Mouse (Mus musculus) midbrain, embryonic 14.5 days (tissue): ENCODE data around the gene 3830406C13Rik. TPM values are rescaled to one million over a fixed set of nuclear protein-coding genes. Genes with fewer than 3 reads are reported as not detected.

Experiments
- ATAC-seq: fragments of 200-750 bp; cut with Nextera tagmentation; 2 replicates; pipeline ENCODE4 v1.8.0; 2017; ENCODE audit warnings: moderate number of reproducible peaks, moderate library complexity; ENCODE audit not compliant: low FRiP score, low TSS enrichment
- DNase-seq: peaks from one replicate; pipeline ENCODE4 v3.0.0-alpha.2; 2015
- H3K27ac ChIP-seq: fragments of 300-500 bp; sonication (generic); replicated peaks from 2 replicates; pipeline ENCODE4 v1.5.1; 2014; ENCODE audit warnings: mild to moderate bottlenecking, low read depth, low read length, moderate library complexity
- H3K27me3 ChIP-seq: fragments of 300-500 bp; sonication (generic); 2 replicates; pipeline ENCODE4 v1.6.1; 2014; ENCODE audit warnings: low read length, control low read depth, mixed read lengths; ENCODE audit not compliant: control insufficient read depth, insufficient read depth
- H3K36me3 ChIP-seq: fragments of 300-500 bp; sonication (generic); 2 replicates; pipeline ENCODE4 v1.6.1; 2014; ENCODE audit warnings: low read length, control low read depth; ENCODE audit not compliant: control insufficient read depth, insufficient read depth
- H3K4me1 ChIP-seq: fragments of 300-500 bp; sonication (generic); 2 replicates; pipeline ENCODE4 v1.6.1; 2014; ENCODE audit warnings: mild to moderate bottlenecking, antibody characterized with exemption, low read length, control low read depth; ENCODE audit not compliant: control insufficient read depth, insufficient read depth
- H3K4me2 ChIP-seq: fragments of 300-500 bp; sonication (generic); 2 replicates; pipeline ENCODE4 v1.6.1; 2014; ENCODE audit warnings: mild to moderate bottlenecking, low read length, moderate library complexity
- H3K4me3 ChIP-seq: fragments of 300-500 bp; sonication (generic); replicated peaks from 2 replicates; pipeline ENCODE4 v1.5.1; 2014; ENCODE audit warnings: low read depth, low read length
- H3K9ac ChIP-seq: fragments of 300-500 bp; sonication (generic); replicated peaks from 2 replicates; pipeline ENCODE4 v1.6.1; 2014; ENCODE audit warnings: mild to moderate bottlenecking, low read length, moderate library complexity
- H3K9me3 ChIP-seq: fragments of 300-500 bp; sonication (generic); 2 replicates; pipeline ENCODE4 v1.6.1; 2016; ENCODE audit warnings: low read length, control low read depth, mixed read lengths; ENCODE audit not compliant: control insufficient read depth
- WGBS: fragments of 180-500 bp; shearing (Covaris S2); extraction: QIAGEN DNeasy Blood & Tissue Kit; methylation state at CpG from one replicate; pipeline ENCODE4 v1.1.7; 2014; 5-methylcytosine and 5-hydroxymethylcytosine counted together
- polyA plus RNA-seq: library from polyadenylated mRNA; unstranded; fragments of >200 nt; fragmentation: Nextera tagmentation; extraction: Ambion mirVana; gene quantifications from 2 replicates; pipeline ENCODE4 v1.2.1, GENCODE M21; 2014

3830406C13Rik gene
- polyA plus RNA-seq, 1 experiment from 2014 or later = 32.7 TPM

DNA sequence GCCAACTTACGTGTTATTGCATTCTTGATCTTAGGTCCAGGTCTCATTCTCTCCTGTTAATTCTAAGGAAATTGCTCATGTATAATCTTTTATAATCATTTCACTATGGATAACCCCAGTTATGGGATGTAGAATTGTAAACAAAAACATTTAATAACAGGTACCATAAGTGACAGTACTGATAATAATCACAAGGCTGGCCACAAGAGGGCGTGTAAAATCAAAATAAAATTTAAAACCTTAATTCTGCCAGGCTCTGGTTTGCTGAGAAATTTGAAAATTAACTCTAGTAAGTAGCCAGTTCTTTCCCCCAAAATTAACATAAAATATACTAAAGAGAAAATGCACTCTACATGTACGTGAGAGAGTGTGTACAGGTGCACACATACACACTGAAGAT lies 16.7 kb downstream of the 3830406C13Rik start:
- no peaks in the 10 kb centered on the region for H3K4me1 ChIP-seq
- no peak overlapping the region for H3K27ac ChIP-seq
- no peak overlapping the region for H3K4me2 ChIP-seq
- no peaks in the 10 kb centered on the region for H3K36me3 ChIP-seq
- no peak for ATAC-seq
- H3K9ac ChIP-seq = no peak overlapping the region
- H3K9me3 ChIP-seq = no peaks in the 10 kb centered on the region
- 70% methylated on average over 3 of the region's 3 CpGs for WGBS
- no peak overlapping the region for H3K4me3 ChIP-seq
- peak; percentile 75 for DNase-seq
- no peaks in the 10 kb centered on the region for H3K27me3 ChIP-seq

DNA sequence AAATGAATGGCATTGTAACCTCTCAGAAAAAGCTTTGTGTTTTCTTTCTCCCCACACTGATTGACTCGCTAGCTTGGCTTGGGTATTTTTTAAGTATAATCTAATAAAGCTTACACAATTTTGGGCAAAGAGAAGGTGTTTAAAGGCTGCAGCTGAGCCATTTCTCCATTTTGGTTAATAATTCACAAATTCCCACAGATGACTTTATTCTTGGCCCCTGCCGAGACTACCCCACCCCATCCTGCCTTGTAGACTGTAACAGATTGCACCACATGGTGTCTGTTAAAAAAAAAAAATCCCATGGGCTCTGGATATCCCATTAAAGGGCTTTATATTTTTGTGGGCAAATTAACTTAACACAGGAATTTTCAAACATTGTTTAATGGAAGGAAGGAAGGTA lies 19.1 kb downstream of the 3830406C13Rik start:
- no peak for ATAC-seq
- Histone ChIP-seq H3K27ac (no peak overlapping the region), H3K9ac (no peak overlapping the region), H3K4me2 (no peak overlapping the region), H3K4me3 (no peak overlapping the region), H3K27me3 (no peaks in the 10 kb centered on the region), H3K36me3 (no peaks in the 10 kb centered on the region), H3K9me3 (no peaks in the 10 kb centered on the region), H3K4me1 (no peaks in the 10 kb centered on the region)
- 57% methylated on average over 2 of the region's 2 CpGs for WGBS
- no peak for DNase-seq

DNA sequence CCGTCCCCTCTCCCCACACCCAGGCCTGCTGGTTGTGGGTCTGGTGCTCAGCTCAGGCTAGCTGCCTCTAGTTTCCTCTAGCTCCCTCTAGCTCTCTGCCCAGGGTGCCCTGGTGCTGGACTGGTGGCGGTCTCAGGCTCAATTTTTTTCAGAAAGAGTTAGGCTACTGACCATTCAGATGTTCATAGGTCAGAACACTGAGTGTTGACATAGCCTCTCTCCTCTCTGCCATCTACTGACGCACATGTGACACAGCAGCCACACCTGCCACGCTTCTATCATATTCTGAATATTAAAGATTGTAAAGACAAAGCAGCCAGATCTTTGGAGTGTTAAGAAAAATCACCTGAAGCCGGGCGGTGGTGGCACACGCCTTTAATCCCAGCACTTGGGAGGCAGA lies 49.6 kb downstream of the 3830406C13Rik start:
- no peak for ATAC-seq

GRCm38 (mm10) chr14:12334925-12335324 lies 51.0 kb downstream of the 3830406C13Rik start:
- no peak overlapping the region for H3K9ac ChIP-seq
- H3K27ac ChIP-seq = no peak overlapping the region
- no peak overlapping the region for H3K4me2 ChIP-seq
- DNase-seq (no peak), ATAC-seq (no peak)
- H3K27me3 ChIP-seq = peaks cover 65% of the 10 kb centered on the region
- H3K9me3 ChIP-seq = no peaks in the 10 kb centered on the region
- H3K4me1 ChIP-seq = no peaks in the 10 kb centered on the region
- no peak overlapping the region for H3K4me3 ChIP-seq
- H3K36me3 ChIP-seq = no peaks in the 10 kb centered on the region
- WGBS = 53% methylated on average over 7 of the region's 7 CpGs

More for the DNA sequence above, 49.6 kb downstream of the 3830406C13Rik start:
- Histone ChIP-seq H3K4me2 (no peak overlapping the region), H3K9ac (no peak overlapping the region), H3K27ac (no peak overlapping the region), H3K4me3 (no peak overlapping the region), H3K27me3 (peaks cover 54% of the 10 kb centered on the region), H3K4me1 (no peaks in the 10 kb centered on the region), H3K36me3 (no peaks in the 10 kb centered on the region), H3K9me3 (no peaks in the 10 kb centered on the region)
- no peak for DNase-seq
- WGBS = 85% methylated on average over 7 of the region's 7 CpGs

DNA sequence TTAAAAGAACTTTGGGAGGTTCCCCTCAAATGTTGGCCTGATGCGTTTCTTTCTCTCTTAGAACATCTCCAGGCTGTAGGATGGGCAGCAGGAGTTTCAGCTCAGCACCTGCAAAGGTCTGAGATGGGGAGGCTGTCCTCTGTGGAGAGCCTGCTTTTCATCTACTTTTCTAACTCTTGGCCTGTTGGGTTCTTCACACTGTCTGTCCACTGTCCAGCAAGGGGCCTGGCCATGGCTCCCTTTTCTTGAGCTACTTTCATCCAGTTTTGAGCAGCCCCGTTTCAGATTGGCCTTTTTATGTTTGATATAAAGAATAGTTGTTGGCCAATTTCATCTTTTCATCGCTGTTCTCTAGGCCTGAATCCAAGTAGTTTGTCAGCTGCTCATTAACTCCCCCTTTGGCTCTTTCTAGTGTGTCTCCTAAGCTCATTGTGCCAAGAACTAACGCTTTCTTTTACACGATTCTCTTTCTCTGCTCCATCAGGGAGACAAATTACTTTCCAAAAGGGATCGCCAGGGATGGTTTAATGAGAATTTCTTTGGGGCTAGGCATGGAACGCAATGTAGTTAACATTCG lies 53.5 kb downstream of the 3830406C13Rik start:
- Histone ChIP-seq H3K4me1 (no peaks in the 10 kb centered on the region), H3K27me3 (peaks cover 90% of the 10 kb centered on the region), H3K9me3 (no peaks in the 10 kb centered on the region), H3K4me2 (no peak overlapping the region), H3K27ac (no peak overlapping the region), H3K4me3 (no peak overlapping the region), H3K9ac (no peak overlapping the region), H3K36me3 (no peaks in the 10 kb centered on the region)
- DNase-seq (peak; percentile 26), ATAC-seq (no peak)
- WGBS = 3% methylated on average over 8 of the region's 8 CpGs

GRCm38 (mm10) chr14:12337998-12338809 lies 54.2 kb downstream of the 3830406C13Rik start:
- Histone ChIP-seq H3K27me3 (peaks cover 91% of the 10 kb centered on the region), H3K9ac (no peak overlapping the region)
- peak; percentile 61 for DNase-seq

DNA sequence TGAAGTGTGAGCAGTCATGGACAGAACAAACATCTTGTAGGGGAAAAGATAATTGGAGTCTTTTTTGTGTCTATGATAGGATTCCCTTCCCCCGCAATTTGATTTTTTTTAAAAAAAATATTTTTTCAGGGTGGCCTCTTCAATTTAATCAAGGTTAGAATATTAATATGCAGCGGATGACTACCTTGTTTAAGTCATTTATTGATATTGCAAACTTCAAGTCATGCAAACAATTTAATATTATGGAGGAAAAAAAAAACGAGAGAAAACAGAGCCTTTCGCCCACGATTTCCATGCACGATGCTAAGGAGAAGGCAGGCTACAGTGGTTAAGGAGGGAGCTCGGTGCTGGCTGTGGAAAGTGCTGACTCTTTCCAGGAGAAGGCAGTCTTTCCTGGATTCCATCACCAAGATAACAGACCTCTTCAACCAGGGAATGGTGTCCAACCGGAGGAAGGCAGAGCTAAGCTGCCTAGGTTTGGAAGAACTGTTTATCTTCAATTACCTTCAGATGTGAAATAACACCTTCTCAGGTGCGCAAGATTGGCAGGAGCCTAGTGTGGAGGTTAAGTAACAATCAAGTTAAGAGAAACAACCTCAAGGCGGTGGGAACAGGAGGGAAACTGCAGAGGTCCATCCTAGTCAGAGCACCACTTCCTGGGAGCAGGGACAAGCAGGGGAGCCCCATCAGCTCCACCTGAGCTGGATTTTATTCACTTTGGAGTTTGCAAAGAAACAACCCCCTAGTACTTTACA lies 55.0 kb downstream of the 3830406C13Rik start:
- Histone ChIP-seq H3K27me3 (peaks cover 95% of the 10 kb centered on the region), H3K4me1 (no peaks in the 10 kb centered on the region), H3K4me3 (no peak overlapping the region), H3K9me3 (no peaks in the 10 kb centered on the region), H3K9ac (no peak overlapping the region), H3K27ac (no peak overlapping the region), H3K36me3 (no peaks in the 10 kb centered on the region), H3K4me2 (no peak overlapping the region)
- under 1% methylated on average over 10 of the region's 10 CpGs for WGBS
- ATAC-seq = no peak
- no peak for DNase-seq

More at GRCm38 (mm10) chr14:12337998-12338809, 54.2 kb downstream of the 3830406C13Rik start:
- Histone ChIP-seq H3K4me1 (no peaks in the 10 kb centered on the region), H3K4me3 (no peak overlapping the region), H3K36me3 (no peaks in the 10 kb centered on the region), H3K4me2 (no peak overlapping the region), H3K27ac (no peak overlapping the region), H3K9me3 (no peaks in the 10 kb centered on the region)
- WGBS = under 1% methylated on average over 16 of the region's 16 CpGs
- no peak for ATAC-seq

DNA sequence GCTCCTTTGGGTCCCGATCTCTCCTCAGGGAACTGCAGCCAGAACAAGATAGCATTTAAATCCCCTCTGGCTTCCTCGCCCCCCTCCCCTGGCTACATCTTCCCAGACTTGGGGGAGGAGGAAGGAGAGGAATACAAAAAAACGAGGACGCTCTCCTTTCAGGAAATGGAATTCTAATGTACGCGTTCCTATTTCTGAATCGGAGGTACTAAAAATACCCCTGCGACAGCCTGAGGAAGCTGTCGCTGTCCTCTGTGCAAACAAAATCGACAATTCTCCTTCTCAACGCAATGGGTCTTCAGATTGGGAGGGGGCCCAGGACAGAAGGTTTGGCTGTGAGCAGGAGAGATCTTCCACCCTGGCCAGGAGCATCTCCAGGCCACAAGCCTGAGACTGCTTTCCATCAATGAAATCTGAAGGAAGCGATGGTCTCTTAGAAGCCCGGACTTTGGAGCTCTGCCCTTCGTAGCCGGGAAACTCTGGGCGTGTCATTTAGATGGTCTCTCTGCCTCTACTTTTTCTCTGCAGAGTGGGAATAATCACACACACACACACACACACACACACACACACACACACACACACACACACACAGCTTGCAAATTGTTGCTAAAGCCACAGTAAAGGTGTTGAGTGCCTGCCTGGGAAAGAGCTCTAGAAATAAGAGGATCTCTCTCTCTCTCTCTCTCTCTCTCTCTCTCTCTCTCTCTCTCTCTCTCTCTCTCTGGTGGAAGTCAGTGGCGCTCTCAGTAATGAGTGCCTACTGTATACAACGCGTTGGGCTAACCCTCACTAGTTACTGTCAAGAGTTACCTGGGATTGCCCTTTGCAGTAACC lies 56.5 kb downstream of the 3830406C13Rik start:
- 1% methylated on average over 19 of the region's 19 CpGs for WGBS
- no peak overlapping the region for H3K27ac ChIP-seq
- no peak overlapping the region for H3K4me2 ChIP-seq
- ATAC-seq (no peak), DNase-seq (peak; percentile 24)
- H3K9ac ChIP-seq = no peak overlapping the region
- H3K36me3 ChIP-seq = no peaks in the 10 kb centered on the region
- no peaks in the 10 kb centered on the region for H3K9me3 ChIP-seq
- H3K4me3 ChIP-seq = no peak overlapping the region
- 0 out of 2 replicates have a peak, but pooled peaks cover 4% of the 10 kb centered on the region for H3K4me1 ChIP-seq
- H3K27me3 ChIP-seq = peaks cover 95% of the 10 kb centered on the region
